Mouse (Mus musculus): Measurements from ENCODE around the gene Thsd1. TPM values are rescaled to one million over a fixed set of nuclear protein-coding genes. Genes with fewer than 3 reads are reported as not detected.

Gene Thsd1
- polyA plus RNA-seq (2015; fragmentation: Nextera tagmentation; extraction: Ambion mirVana): 5.8 and 6.4 TPM in 2 replicates

GRCm38 (mm10) chr8:22227061-22227877 is at the start of gene Thsd1:
Thsd1 (plus strand) TSS chr8:22227313.

GRCm38 (mm10) chr8:22185431-22186397 is 41.4 kb upstream of the Thsd1 start, which contains the start of gene Ckap2:
Ckap2 (minus strand) TSS chr8:22185819.

GRCm38 (mm10) chr8:22192660-22193431 is 34.3 kb upstream of the Thsd1 start, which contains the start of gene Vps36:
Vps36 (plus strand) TSS chr8:22192809.

GRCm38 (mm10) chr8:22282999-22283491 is 55.9 kb downstream of the Thsd1 start, which contains the start of gene Tpte:
Tpte (plus strand) TSS chr8:22283441.

Other genes with a start within 250 kb of the Thsd1 start
- gene Atp7b, start 167.0 kb upstream of the Thsd1 start, polyA plus RNA-seq (2015; fragmentation: Nextera tagmentation; extraction: Ambion mirVana): 1.9 TPM in 2 replicates
- gene Alg11, start 166.6 kb upstream of the Thsd1 start, polyA plus RNA-seq (2015; fragmentation: Nextera tagmentation; extraction: Ambion mirVana): 30.4 and 32.2 TPM in 2 replicates
- gene Nek5, start 102.3 kb upstream of the Thsd1 start, polyA plus RNA-seq (2015; fragmentation: Nextera tagmentation; extraction: Ambion mirVana): 0.75 and 0.98 TPM in 2 replicates
- gene Nek3, start 60.9 kb upstream of the Thsd1 start, polyA plus RNA-seq (2015; fragmentation: Nextera tagmentation; extraction: Ambion mirVana): 5.3 and 5.8 TPM in 2 replicates
- 7.7 and 9.5 TPM in 2 replicates for gene Ckap2, start 41.5 kb upstream of the Thsd1 start, polyA plus RNA-seq (2015; fragmentation: Nextera tagmentation; extraction: Ambion mirVana)
- gene Vps36, start 34.5 kb upstream of the Thsd1 start, polyA plus RNA-seq (2015; fragmentation: Nextera tagmentation; extraction: Ambion mirVana): 38.9 and 40.4 TPM in 2 replicates
- not detected in 2 replicates for gene Tpte, start 56.1 kb downstream of the Thsd1 start, polyA plus RNA-seq (2015; fragmentation: Nextera tagmentation; extraction: Ambion mirVana)
- gene Slc25a15, start 171.3 kb downstream of the Thsd1 start, polyA plus RNA-seq (2015; fragmentation: Nextera tagmentation; extraction: Ambion mirVana): 8.0 and 8.3 TPM in 2 replicates
- 35.0 and 37.3 TPM in 2 replicates for gene Mrps31, start 184.0 kb downstream of the Thsd1 start, polyA plus RNA-seq (2015; fragmentation: Nextera tagmentation; extraction: Ambion mirVana)